Mouse (Mus musculus) CH12.LX (cell line): ENCODE data around the gene Cst6.

Source experiments
- TCF12 ChIP-seq: IDR thresholded peaks from 2 replicates; pipeline ENCODE4 v1.6.1; 2014; ENCODE audit warnings: low read depth, mild to moderate bottlenecking, inconsistent platforms, low read length, improper control_type of control experiment
- ZC3H11A ChIP-seq: IDR thresholded peaks from 2 replicates; pipeline ENCODE4 v1.6.1; 2012; ENCODE audit warnings: low read depth, mild to moderate bottlenecking, inconsistent platforms, low read length, improper control_type of control experiment

DNA sequence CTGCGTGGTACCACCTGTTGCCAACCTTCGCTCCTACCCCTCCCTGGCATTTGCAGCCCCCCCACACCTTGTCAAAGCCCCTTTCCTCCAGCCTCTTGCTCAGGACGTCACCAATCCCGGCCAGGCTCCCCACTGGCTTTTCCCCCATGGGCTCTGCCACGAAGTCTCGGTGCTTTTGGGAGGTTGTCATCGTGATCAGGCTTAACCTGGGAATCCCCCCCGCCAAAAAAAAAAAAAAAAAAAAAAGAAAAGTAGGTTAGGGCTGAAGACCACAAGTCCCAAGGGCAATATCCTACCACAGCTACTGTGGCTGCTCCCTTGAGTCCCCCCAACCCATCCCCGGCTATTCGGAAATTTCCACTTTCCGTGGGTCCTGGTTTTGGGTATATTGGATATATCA lies 16.4 kb upstream of the Cst6 start:
- TF ChIP-seq TCF12 (no peak), ZC3H11A (no peak)
